Mouse (Mus musculus): ENCODE data around the gene Lhx1. TPM values are rescaled to one million over a fixed set of nuclear protein-coding genes. Genes with fewer than 3 reads are reported as not detected.

Lhx1 gene
- polyA plus RNA-seq, 1 experiment from 2014 or later = 0.06 TPM

DNA sequence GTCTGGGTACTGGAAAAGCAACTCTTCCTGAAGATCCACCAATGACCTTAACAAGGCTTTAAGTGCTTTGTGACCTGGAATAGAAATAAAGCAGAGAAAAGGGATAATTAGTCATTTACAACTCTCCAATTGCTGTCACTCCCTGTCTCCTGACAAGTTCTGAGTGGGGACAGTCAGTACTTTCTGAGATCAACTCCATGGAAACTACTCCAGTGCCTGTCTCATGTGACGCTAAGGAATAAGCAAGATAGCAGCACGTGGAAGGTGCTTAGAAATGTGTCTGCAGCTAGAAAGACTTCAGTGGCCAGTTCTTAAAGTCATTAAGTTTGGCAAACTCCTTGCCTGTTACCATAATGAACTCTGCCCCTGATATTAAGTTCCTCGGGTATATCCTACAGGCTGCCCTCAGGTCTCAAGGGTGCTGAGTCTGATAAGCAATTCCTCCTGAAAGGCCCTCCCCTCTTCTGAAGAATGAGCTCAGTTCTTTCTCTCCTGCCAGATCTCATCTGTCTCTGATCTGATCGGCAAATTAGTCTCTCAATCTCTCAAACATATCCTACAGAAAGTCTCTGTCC is 52.2 kb downstream of the Lhx1 start:
- no peaks in the 10 kb centered on the region for H3K27me3 ChIP-seq
- no peak overlapping the region for H3K9ac ChIP-seq
- no peak overlapping the region for H3K4me3 ChIP-seq
- no peaks in the 10 kb centered on the region for H3K9me3 ChIP-seq
- H3K36me3 ChIP-seq = peaks cover 13% of the 10 kb centered on the region
- 67% methylated on average over 4 of the region's 4 CpGs for WGBS
- no peak overlapping the region for H3K4me2 ChIP-seq
- ATAC-seq (ENCODE audit: borderline replicate concordance, extremely low read depth, low FRiP score, low TSS enrichment) = no peak
- no peaks in the 10 kb centered on the region for H3K4me1 ChIP-seq
- H3K27ac ChIP-seq = no peak overlapping the region

Other genes with a start within 250 kb of the Lhx1 start
- 43.1 and 47.0 TPM in 2 replicates for gene Aatf, start 12.0 kb downstream of the Lhx1 start, polyA plus RNA-seq (2015; fragmentation: Nextera tagmentation; extraction: Ambion mirVana)

Data from lung, embryonic 15.5 days (tissue).